Mouse (Mus musculus): Measurements from ENCODE around the gene Dpm3. TPM values are rescaled to one million over a fixed set of nuclear protein-coding genes. Genes with fewer than 3 reads are reported as not detected.
A peak's percentile ranks its signal among the peaks of the same experiment; 100 is the strongest.

Dpm3 gene
- polyA plus RNA-seq, 1 experiment from 2014 or later = 94.1 TPM

GRCm38 (mm10) chr3:89296761-89297396, 37.7 kb downstream of the Dpm3 start:
- no peak overlapping the region for H3K27ac ChIP-seq (ENCODE audit: low read depth, low read length)
- no peaks in the 10 kb centered on the region for H3K9me3 ChIP-seq (replicated peaks; ENCODE audit: control insufficient read depth, low read length)
- no peak overlapping the region for H3K9ac ChIP-seq (ENCODE audit: low read depth, low read length)
- H3K4me3 ChIP-seq (ENCODE audit: low read depth, low read length) = no peak overlapping the region
- 75% methylated on average over 11 of the region's 11 CpGs for WGBS (ENCODE audit: insufficient replicate concordance)
- peaks cover 3% of the 10 kb centered on the region; the same call in 1 of the 2 replicates for H3K4me1 ChIP-seq (ENCODE audit: control insufficient read depth, insufficient read depth, low read length)
- H3K27me3 ChIP-seq (ENCODE audit: control insufficient read depth, insufficient read depth, low read length) = no peaks in the 10 kb centered on the region
- no peak overlapping the region for H3K4me2 ChIP-seq
- no peaks in the 10 kb centered on the region for H3K36me3 ChIP-seq (ENCODE audit: control insufficient read depth, insufficient read depth, low read length)
- ATAC-seq (replicated peaks; ENCODE audit: insufficient number of reproducible peaks, low FRiP score, low TSS enrichment) = no peak

DNA sequence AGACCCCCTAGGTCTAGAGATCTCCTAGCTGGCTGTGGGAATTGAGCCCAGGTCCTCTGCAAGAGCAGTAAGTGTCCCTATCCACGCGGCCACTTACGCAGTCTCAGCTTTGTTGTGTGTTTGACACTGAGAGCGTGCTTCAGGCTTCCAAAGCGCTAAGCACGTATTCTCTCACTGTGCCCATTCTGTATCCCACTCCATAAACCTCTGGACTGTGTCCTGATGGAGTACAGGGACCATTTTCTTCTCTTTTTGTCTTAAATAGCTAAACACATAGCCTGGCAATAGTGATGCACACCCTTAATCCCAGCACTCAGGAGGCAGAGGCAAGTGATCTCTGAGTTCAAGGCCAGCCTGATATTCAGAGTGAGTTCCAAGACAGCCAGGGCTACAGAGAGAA, 39.8 kb downstream of the Dpm3 start:
- Histone ChIP-seq H3K4me2 (no peak overlapping the region; the same call in 1 of the 2 replicates), H3K4me1 (ENCODE audit: control insufficient read depth, insufficient read depth, low read length) (peaks cover 3% of the 10 kb centered on the region; the same call in 1 of the 2 replicates), H3K4me3 (ENCODE audit: low read depth, low read length) (no peak overlapping the region), H3K27ac (ENCODE audit: low read depth, low read length) (no peak overlapping the region), H3K9ac (ENCODE audit: low read depth, low read length) (no peak overlapping the region), H3K9me3 (replicated peaks; ENCODE audit: control insufficient read depth, low read length) (no peaks in the 10 kb centered on the region), H3K27me3 (ENCODE audit: control insufficient read depth, insufficient read depth, low read length) (no peaks in the 10 kb centered on the region), H3K36me3 (ENCODE audit: control insufficient read depth, insufficient read depth, low read length) (no peaks in the 10 kb centered on the region)
- no peak for ATAC-seq (replicated peaks; ENCODE audit: insufficient number of reproducible peaks, low FRiP score, low TSS enrichment)
- WGBS (ENCODE audit: insufficient replicate concordance) = 82% methylated on average over 6 of the region's 6 CpGs

GRCm38 (mm10) chr3:89299499-89299898, 40.3 kb downstream of the Dpm3 start:
- peaks cover 3% of the 10 kb centered on the region; the same call in 1 of the 2 replicates for H3K4me1 ChIP-seq (ENCODE audit: control insufficient read depth, insufficient read depth, low read length)
- H3K4me3 ChIP-seq (ENCODE audit: low read depth, low read length) = peak overlapping the region; percentile 16
- H3K4me2 ChIP-seq = peak overlapping the region; percentile 66
- no peak for ATAC-seq (replicated peaks; ENCODE audit: insufficient number of reproducible peaks, low FRiP score, low TSS enrichment)
- H3K9me3 ChIP-seq (replicated peaks; ENCODE audit: control insufficient read depth, low read length) = no peaks in the 10 kb centered on the region
- no peaks in the 10 kb centered on the region for H3K27me3 ChIP-seq (ENCODE audit: control insufficient read depth, insufficient read depth, low read length)
- H3K9ac ChIP-seq (ENCODE audit: low read depth, low read length) = peak overlapping the region; percentile 39; the same call in 1 of the 2 replicates
- H3K27ac ChIP-seq (ENCODE audit: low read depth, low read length) = no peak overlapping the region
- WGBS (ENCODE audit: insufficient replicate concordance) = 2% methylated on average over 14 of the region's 14 CpGs
- H3K36me3 ChIP-seq (ENCODE audit: control insufficient read depth, insufficient read depth, low read length) = no peaks in the 10 kb centered on the region

DNA sequence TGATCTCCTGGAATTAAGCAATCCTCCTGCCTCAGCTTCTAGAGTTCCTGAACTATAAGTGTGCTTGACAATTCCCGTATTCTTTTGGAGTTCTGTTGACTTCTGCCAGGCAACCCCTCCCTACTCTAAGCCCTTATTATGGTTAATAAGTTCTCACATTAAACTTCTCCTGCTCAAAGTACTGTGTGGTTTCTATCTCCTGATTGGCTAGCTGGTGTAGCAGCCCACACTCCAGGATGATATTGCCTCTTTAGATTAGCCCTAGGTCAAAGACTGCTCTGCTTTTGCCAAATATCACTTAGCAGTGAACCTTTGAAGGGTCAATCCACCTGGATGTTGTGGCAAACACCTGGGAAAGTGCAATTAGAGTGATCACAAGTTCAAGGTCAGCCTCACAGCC, 40.9 kb downstream of the Dpm3 start:
- no peaks in the 10 kb centered on the region for H3K9me3 ChIP-seq (replicated peaks; ENCODE audit: control insufficient read depth, low read length)
- peak overlapping the region; percentile 66 for H3K4me2 ChIP-seq
- ATAC-seq (replicated peaks; ENCODE audit: insufficient number of reproducible peaks, low FRiP score, low TSS enrichment) = no peak
- H3K36me3 ChIP-seq (ENCODE audit: control insufficient read depth, insufficient read depth, low read length) = no peaks in the 10 kb centered on the region
- peaks cover 3% of the 10 kb centered on the region; the same call in 1 of the 2 replicates for H3K4me1 ChIP-seq (ENCODE audit: control insufficient read depth, insufficient read depth, low read length)
- H3K27ac ChIP-seq (ENCODE audit: low read depth, low read length) = no peak overlapping the region
- 49% methylated on average over 1 of the region's 1 CpGs for WGBS (ENCODE audit: insufficient replicate concordance)
- peak overlapping the region; percentile 16; the same call in 1 of the 2 replicates for H3K4me3 ChIP-seq (ENCODE audit: low read depth, low read length)
- H3K9ac ChIP-seq (ENCODE audit: low read depth, low read length) = peak overlapping the region; percentile 30; the same call in 1 of the 2 replicates
- no peaks in the 10 kb centered on the region for H3K27me3 ChIP-seq (ENCODE audit: control insufficient read depth, insufficient read depth, low read length)

DNA sequence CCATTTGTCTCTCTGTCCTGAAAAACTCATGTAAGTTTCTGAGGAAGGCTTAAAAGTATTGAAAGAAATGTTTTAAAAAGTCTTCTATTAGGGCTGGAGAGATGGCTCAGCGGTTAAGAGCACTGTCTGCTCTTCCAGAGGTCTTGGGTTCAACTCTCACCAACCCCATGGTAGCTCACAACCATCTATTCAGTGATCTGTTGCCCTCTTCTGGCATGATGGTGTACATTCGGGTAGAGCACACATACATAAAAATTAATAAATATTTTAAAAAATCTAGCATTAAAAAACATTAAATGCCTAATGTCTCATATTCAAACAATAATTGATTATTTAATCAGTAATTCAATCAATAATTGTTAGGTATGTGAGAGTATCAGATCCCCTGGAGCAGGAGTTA, 41.4 kb downstream of the Dpm3 start:
- ATAC-seq (replicated peaks; ENCODE audit: insufficient number of reproducible peaks, low FRiP score, low TSS enrichment) = no peak
- WGBS (ENCODE audit: insufficient replicate concordance) = 59% methylated on average over 2 of the region's 2 CpGs
- Histone ChIP-seq H3K4me1 (ENCODE audit: control insufficient read depth, insufficient read depth, low read length) (peaks cover 3% of the 10 kb centered on the region; the same call in 1 of the 2 replicates), H3K4me2 (no peak overlapping the region), H3K9ac (ENCODE audit: low read depth, low read length) (no peak overlapping the region), H3K4me3 (ENCODE audit: low read depth, low read length) (no peak overlapping the region), H3K27me3 (ENCODE audit: control insufficient read depth, insufficient read depth, low read length) (no peaks in the 10 kb centered on the region), H3K36me3 (ENCODE audit: control insufficient read depth, insufficient read depth, low read length) (no peaks in the 10 kb centered on the region), H3K9me3 (replicated peaks; ENCODE audit: control insufficient read depth, low read length) (no peaks in the 10 kb centered on the region), H3K27ac (ENCODE audit: low read depth, low read length) (no peak overlapping the region)

DNA sequence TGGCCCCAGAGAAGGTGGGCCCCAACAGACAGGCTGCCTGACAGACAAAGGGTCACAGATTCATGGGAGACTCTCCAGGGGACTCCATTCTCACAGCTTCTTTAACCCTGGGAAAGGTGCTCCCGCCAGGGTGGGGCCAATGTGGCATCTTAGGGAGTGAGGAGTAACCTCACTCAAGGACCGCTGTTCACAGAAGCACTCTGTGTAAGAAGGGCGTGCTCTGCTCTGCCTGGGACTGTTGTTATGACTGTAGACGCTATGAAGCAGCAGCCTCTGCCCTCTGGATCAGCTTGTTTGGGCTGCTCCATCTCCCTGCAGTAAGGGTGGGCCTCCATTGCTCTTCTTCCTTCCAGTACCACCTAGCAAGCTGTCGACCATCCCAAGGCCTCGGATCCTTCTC, 45.3 kb downstream of the Dpm3 start:
- no peak overlapping the region for H3K4me2 ChIP-seq
- H3K27ac ChIP-seq (ENCODE audit: low read depth, low read length) = no peak overlapping the region
- no peak overlapping the region for H3K9ac ChIP-seq (ENCODE audit: low read depth, low read length)
- no peak overlapping the region for H3K4me3 ChIP-seq (ENCODE audit: low read depth, low read length)
- H3K36me3 ChIP-seq (ENCODE audit: control insufficient read depth, insufficient read depth, low read length) = no peaks in the 10 kb centered on the region
- no peaks in the 10 kb centered on the region for H3K9me3 ChIP-seq (replicated peaks; ENCODE audit: control insufficient read depth, low read length)
- no peaks in the 10 kb centered on the region for H3K27me3 ChIP-seq (ENCODE audit: control insufficient read depth, insufficient read depth, low read length)
- WGBS (ENCODE audit: insufficient replicate concordance) = 55% methylated on average over 6 of the region's 6 CpGs
- peaks cover 1% of the 10 kb centered on the region; the same call in 1 of the 2 replicates for H3K4me1 ChIP-seq (ENCODE audit: control insufficient read depth, insufficient read depth, low read length)
- no peak for ATAC-seq (replicated peaks; ENCODE audit: insufficient number of reproducible peaks, low FRiP score, low TSS enrichment)

DNA sequence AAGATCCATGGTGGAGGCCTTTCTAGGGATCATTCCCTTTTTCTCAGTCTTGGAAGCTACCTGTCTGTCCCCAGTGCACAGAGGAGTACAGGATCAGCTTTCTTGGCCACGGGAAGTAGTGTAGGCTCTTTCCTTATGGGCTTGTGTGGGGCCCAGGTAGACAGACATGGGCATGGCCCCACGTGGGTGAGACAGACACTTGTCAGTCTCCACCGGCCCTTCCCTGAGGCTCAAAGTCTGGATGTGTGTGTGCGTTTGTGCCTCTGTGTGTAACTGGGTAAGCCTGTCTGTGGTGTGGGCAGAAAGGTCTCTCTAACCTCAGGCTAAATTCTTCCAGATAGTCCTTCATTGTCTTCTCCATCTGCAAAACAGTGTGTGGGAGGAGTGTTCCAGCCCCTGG, 45.9 kb downstream of the Dpm3 start:
- Histone ChIP-seq H3K27ac (ENCODE audit: low read depth, low read length) (no peak overlapping the region), H3K9me3 (replicated peaks; ENCODE audit: control insufficient read depth, low read length) (no peaks in the 10 kb centered on the region), H3K4me1 (ENCODE audit: control insufficient read depth, insufficient read depth, low read length) (no peaks in the 10 kb centered on the region), H3K9ac (ENCODE audit: low read depth, low read length) (no peak overlapping the region), H3K27me3 (ENCODE audit: control insufficient read depth, insufficient read depth, low read length) (no peaks in the 10 kb centered on the region), H3K4me2 (no peak overlapping the region), H3K4me3 (ENCODE audit: low read depth, low read length) (no peak overlapping the region), H3K36me3 (ENCODE audit: control insufficient read depth, insufficient read depth, low read length) (no peaks in the 10 kb centered on the region)
- no peak for ATAC-seq (replicated peaks; ENCODE audit: insufficient number of reproducible peaks, low FRiP score, low TSS enrichment)
- 66% methylated on average over 4 of the region's 4 CpGs for WGBS (ENCODE audit: insufficient replicate concordance)

- no peak for ATAC-seq (replicated peaks; ENCODE audit: insufficient number of reproducible peaks, low FRiP score, low TSS enrichment)
- 70% methylated on average over 8 of the region's 8 CpGs for WGBS (ENCODE audit: insufficient replicate concordance)
These were observed 46.6 kb downstream of the Dpm3 start for GRCm38 (mm10) chr3:89305551-89306325.

More at GRCm38 (mm10) chr3:89305551-89306325, 46.6 kb downstream of the Dpm3 start:
- Histone ChIP-seq H3K9me3 (replicated peaks; ENCODE audit: control insufficient read depth, low read length) (no peaks in the 10 kb centered on the region), H3K36me3 (ENCODE audit: control insufficient read depth, insufficient read depth, low read length) (no peaks in the 10 kb centered on the region), H3K27ac (ENCODE audit: low read depth, low read length) (no peak overlapping the region), H3K4me3 (ENCODE audit: low read depth, low read length) (no peak overlapping the region), H3K4me1 (ENCODE audit: control insufficient read depth, insufficient read depth, low read length) (no peaks in the 10 kb centered on the region), H3K4me2 (no peak overlapping the region), H3K9ac (ENCODE audit: low read depth, low read length) (no peak overlapping the region), H3K27me3 (ENCODE audit: control insufficient read depth, insufficient read depth, low read length) (no peaks in the 10 kb centered on the region)

All from heart, embryonic 11.5 days (tissue).